Comparison of ENCODE assay signal across 8 mouse cellular contexts in genomic region chr8:126849411-126850188, GRCm38 (mm10).
A peak's percentile ranks its signal among the peaks of the same experiment; 100 is the strongest.
DNase-seq lines count a peak whose midpoint lies in the region; ATAC-seq lines count a peak whose summit lies in the region.

No protein-coding gene starts in this region.

- H3K4me1 ChIP-seq in limb, embryonic 12.5 days (replicated peaks), result peaks cover 16% of the 10 kb centered on the region

- no peaks in the 10 kb centered on the region for H3K36me3 ChIP-seq in limb, embryonic 12.5 days

- 67% methylated on average over 9 of the region's 9 CpGs for WGBS in limb, embryonic 12.5 days

- H3K9ac ChIP-seq in limb, embryonic 12.5 days (replicated peaks), result no peak overlapping the region

- no peaks in the 10 kb centered on the region for H3K9me3 ChIP-seq in limb, embryonic 12.5 days

- intact Hi-C loops in heart, postnatal 25 days (cut with DNase I), result loop anchor here (2.0 kb wide), 1 partner anchor 69 kb away; no protein-coding TSS in a partner anchor

- H3K27ac ChIP-seq in limb, embryonic 12.5 days, result peak overlapping the region; percentile 43; the same call in 1 of the 2 replicates

- H3K4me3 ChIP-seq in limb, embryonic 12.5 days (replicated peaks), result no peak overlapping the region

- no peaks in the 10 kb centered on the region for H3K27me3 ChIP-seq in limb, embryonic 12.5 days

- ATAC-seq in limb, embryonic 12.5 days (ENCODE audit: insufficient number of reproducible peaks, insufficient read depth, low FRiP score, low TSS enrichment, low read depth), result no peak
- ATAC-seq in monocyte, adult 5-6 weeks (replicated peaks; ENCODE audit: insufficient number of reproducible peaks, low FRiP score, low TSS enrichment, poor library complexity, severe bottlenecking), result peak; percentile 37

- peak; percentile 54 for DNase-seq in ovary, adult 18-20 months (ENCODE audit: low spot score)
- no peak for DNase-seq in ovary, postnatal 10 days (ENCODE audit: low spot score)
- peak; percentile 58 for DNase-seq in embryo, embryonic 9.5 days (ENCODE audit: extremely low spot score)
- DNase-seq in heart, postnatal 25 days (ENCODE audit: low spot score), result peak; percentile 75
- DNase-seq in urinary bladder, postnatal 36 days (ENCODE audit: low spot score in 2 of 2), result peak; percentile 76 to 81
- DNase-seq in cerebellum, adult 9-11 months, result no peak

- no peak overlapping the region for H3K4me2 ChIP-seq in limb, embryonic 12.5 days

Comparison
In these comparisons a context has a peak if more than half of its experiments do, and no peak if none do; other contexts are left out.
1. DNase-seq: peak in ovary, adult 18-20 months (single experiment), embryo, embryonic 9.5 days (single experiment), heart, postnatal 25 days (single experiment) and urinary bladder, postnatal 36 days (2 of 2); none in ovary, postnatal 10 days (single experiment) and cerebellum, adult 9-11 months (single experiment).